Mouse (Mus musculus) midbrain, embryonic 13.5 days (tissue): ENCODE results near the gene Gm11042. TPM values are rescaled to one million over a fixed set of nuclear protein-coding genes. Genes with fewer than 3 reads are reported as not detected.

ENCODE experiments used
- ATAC-seq: fragments of 200-750 bp; cut with Nextera tagmentation; 2 replicates; pipeline ENCODE4 v1.8.0; 2017; ENCODE audit warnings: mild to moderate bottlenecking, moderate TSS enrichment, moderate library complexity
- H3K27ac ChIP-seq: fragments of 300-500 bp; sonication (generic); 2 replicates; pipeline ENCODE4 v1.5.1; 2015; ENCODE audit warnings: inconsistent platforms, mild to moderate bottlenecking, moderate library complexity
- H3K27me3 ChIP-seq: fragments of 300-500 bp; sonication (generic); 2 replicates; pipeline ENCODE4 v1.6.1; 2015; ENCODE audit warnings: mild to moderate bottlenecking, inconsistent platforms
- H3K36me3 ChIP-seq: fragments of 300-500 bp; sonication (generic); 2 replicates; pipeline ENCODE4 v1.6.1; 2015; ENCODE audit warnings: mild to moderate bottlenecking, inconsistent platforms
- H3K4me1 ChIP-seq: fragments of 300-500 bp; sonication (generic); replicated peaks from 2 replicates; pipeline ENCODE4 v1.6.1; 2015; ENCODE audit warnings: inconsistent platforms
- H3K4me2 ChIP-seq: fragments of 300-500 bp; sonication (generic); replicated peaks from 2 replicates; pipeline ENCODE4 v1.6.1; 2015; ENCODE audit warnings: moderate library complexity, mild to moderate bottlenecking, inconsistent platforms
- H3K4me3 ChIP-seq: fragments of 300-500 bp; sonication (generic); replicated peaks from 2 replicates; pipeline ENCODE4 v1.5.1; 2015; ENCODE audit warnings: mild to moderate bottlenecking, inconsistent platforms
- H3K9ac ChIP-seq: fragments of 300-500 bp; sonication (generic); replicated peaks from 2 replicates; pipeline ENCODE4 v1.6.1; 2015; ENCODE audit warnings: mild to moderate bottlenecking, inconsistent platforms
- H3K9me3 ChIP-seq: fragments of 300-500 bp; sonication (generic); 2 replicates; pipeline ENCODE4 v1.6.1; 2016; ENCODE audit warnings: mild to moderate bottlenecking, inconsistent platforms
- WGBS: fragments of 180-500 bp; shearing (Covaris S2); methylation state at CpG from one replicate; pipeline ENCODE4 v1.1.7; 2015; 5-methylcytosine and 5-hydroxymethylcytosine counted together
- polyA plus RNA-seq: library from polyadenylated mRNA; unstranded; fragments of >200 nt; fragmentation: Nextera tagmentation; extraction: Ambion mirVana; gene quantifications from 2 replicates; pipeline ENCODE4 v1.2.1, GENCODE M21; 2015

The Gm11042 gene
- polyA plus RNA-seq: not detected in 2 replicates

- no peaks in the 10 kb centered on the region for H3K36me3 ChIP-seq
- peak; percentile 80 for ATAC-seq
- H3K4me2 ChIP-seq: peak within 1 kb of the TSS; percentile 62
- H3K9ac ChIP-seq: peak within 1 kb of the TSS; percentile 67
- 0 out of 2 replicates have a peak, but pooled peaks cover 2% of the 10 kb centered on the region for H3K4me1 ChIP-seq
- H3K27me3 ChIP-seq: no peaks in the 10 kb centered on the region
- no peaks in the 10 kb centered on the region for H3K9me3 ChIP-seq
- H3K27ac ChIP-seq: peak within 1 kb of the TSS; percentile 89
- H3K4me3 ChIP-seq: peak within 1 kb of the TSS; percentile 48
- 27% methylated on average over 18 of the region's 18 CpGs for WGBS
These were observed at the start of gene Gm11042 for GRCm38 (mm10) chr12:74316344-74316973. Gene Gm11042 (minus strand): TSS chr12:74316394.

GRCm38 (mm10) chr12:74364477-74364876 lies 48.3 kb upstream of the Gm11042 start:
- Histone ChIP-seq H3K9me3 (no peaks in the 10 kb centered on the region), H3K9ac (no peak overlapping the region), H3K27ac (no peak overlapping the region), H3K4me2 (no peak overlapping the region), H3K27me3 (no peaks in the 10 kb centered on the region), H3K4me3 (no peak overlapping the region), H3K4me1 (0 out of 2 replicates have a peak, but pooled peaks cover 3% of the 10 kb centered on the region), H3K36me3 (no peaks in the 10 kb centered on the region)
- WGBS: 91% methylated on average over 7 of the region's 7 CpGs
- no peak for ATAC-seq

- Histone ChIP-seq H3K9me3 (no peaks in the 10 kb centered on the region), H3K9ac (no peak overlapping the region), H3K36me3 (no peaks in the 10 kb centered on the region), H3K27me3 (no peaks in the 10 kb centered on the region), H3K4me2 (no peak overlapping the region), H3K4me1 (0 out of 2 replicates have a peak, but pooled peaks cover 3% of the 10 kb centered on the region), H3K27ac (no peak overlapping the region), H3K4me3 (no peak overlapping the region)
- WGBS: 52% methylated on average over 6 of the region's 6 CpGs
- ATAC-seq: no peak
These were observed 46.9 kb upstream of the Gm11042 start for GRCm38 (mm10) chr12:74363076-74363475.

- Histone ChIP-seq H3K4me2 (no peak overlapping the region), H3K9ac (no peak overlapping the region), H3K4me3 (no peak overlapping the region), H3K36me3 (no peaks in the 10 kb centered on the region), H3K4me1 (0 out of 2 replicates have a peak, but pooled peaks cover 3% of the 10 kb centered on the region), H3K27ac (no peak overlapping the region), H3K9me3 (no peaks in the 10 kb centered on the region), H3K27me3 (no peaks in the 10 kb centered on the region)
- 92% methylated on average over 2 of the region's 2 CpGs for WGBS
- ATAC-seq: no peak
These were observed 46.3 kb upstream of the Gm11042 start for GRCm38 (mm10) chr12:74362453-74362852.

- H3K36me3 ChIP-seq: no peaks in the 10 kb centered on the region
- ATAC-seq: no peak
- 87% methylated on average over 5 of the region's 5 CpGs for WGBS
These were observed 43.6 kb upstream of the Gm11042 start for GRCm38 (mm10) chr12:74359791-74360190.

GRCm38 (mm10) chr12:74357806-74358205 lies 41.6 kb upstream of the Gm11042 start:
- no peaks in the 10 kb centered on the region for H3K4me1 ChIP-seq
- no peak overlapping the region for H3K27ac ChIP-seq
- no peak overlapping the region for H3K4me2 ChIP-seq
- H3K9me3 ChIP-seq: no peaks in the 10 kb centered on the region
- H3K36me3 ChIP-seq: no peaks in the 10 kb centered on the region
- 80% methylated on average over 6 of the region's 6 CpGs for WGBS
- ATAC-seq: no peak
- no peak overlapping the region for H3K9ac ChIP-seq
- no peak overlapping the region for H3K4me3 ChIP-seq
- no peaks in the 10 kb centered on the region for H3K27me3 ChIP-seq

More at GRCm38 (mm10) chr12:74359791-74360190, 43.6 kb upstream of the Gm11042 start:
- H3K27me3 ChIP-seq: no peaks in the 10 kb centered on the region
- H3K27ac ChIP-seq: no peak overlapping the region
- H3K4me3 ChIP-seq: no peak overlapping the region
- H3K9me3 ChIP-seq: no peaks in the 10 kb centered on the region
- 0 out of 2 replicates have a peak, but pooled peaks cover 3% of the 10 kb centered on the region for H3K4me1 ChIP-seq
- no peak overlapping the region for H3K9ac ChIP-seq
- no peak overlapping the region for H3K4me2 ChIP-seq

GRCm38 (mm10) chr12:74342720-74343119 lies 26.5 kb upstream of the Gm11042 start:
- WGBS: 94% methylated on average over 3 of the region's 3 CpGs
- ATAC-seq: no peak

GRCm38 (mm10) chr12:74340070-74340469 lies 23.9 kb upstream of the Gm11042 start:
- no peaks in the 10 kb centered on the region for H3K27me3 ChIP-seq
- WGBS: 89% methylated on average over 2 of the region's 2 CpGs
- H3K36me3 ChIP-seq: no peaks in the 10 kb centered on the region
- no peaks in the 10 kb centered on the region for H3K4me1 ChIP-seq
- no peak overlapping the region for H3K27ac ChIP-seq
- no peak overlapping the region for H3K9ac ChIP-seq
- no peaks in the 10 kb centered on the region for H3K9me3 ChIP-seq
- no peak for ATAC-seq
- no peak overlapping the region for H3K4me2 ChIP-seq
- no peak overlapping the region for H3K4me3 ChIP-seq

More at GRCm38 (mm10) chr12:74342720-74343119, 26.5 kb upstream of the Gm11042 start:
- Histone ChIP-seq H3K9me3 (no peaks in the 10 kb centered on the region), H3K9ac (no peak overlapping the region), H3K4me1 (no peaks in the 10 kb centered on the region), H3K4me3 (no peak overlapping the region), H3K4me2 (no peak overlapping the region), H3K36me3 (no peaks in the 10 kb centered on the region), H3K27ac (no peak overlapping the region), H3K27me3 (no peaks in the 10 kb centered on the region)

- no peak overlapping the region for H3K27ac ChIP-seq
- no peak overlapping the region for H3K9ac ChIP-seq
- H3K27me3 ChIP-seq: no peaks in the 10 kb centered on the region
- no peak overlapping the region for H3K4me2 ChIP-seq
- no peaks in the 10 kb centered on the region for H3K9me3 ChIP-seq
- WGBS: 82% methylated on average over 6 of the region's 6 CpGs
- 0 out of 2 replicates have a peak, but pooled peaks have one; percentile 4 for ATAC-seq
- H3K4me1 ChIP-seq: no peaks in the 10 kb centered on the region; the same call in 1 of the 2 replicates
- H3K4me3 ChIP-seq: no peak overlapping the region
- no peaks in the 10 kb centered on the region for H3K36me3 ChIP-seq
These were observed 17.5 kb upstream of the Gm11042 start for GRCm38 (mm10) chr12:74333706-74334105.

- no peaks in the 10 kb centered on the region for H3K9me3 ChIP-seq
- H3K9ac ChIP-seq: no peak overlapping the region
- peak; percentile 78 for ATAC-seq
- H3K4me1 ChIP-seq: no peaks in the 10 kb centered on the region; the same call in 1 of the 2 replicates
- H3K27ac ChIP-seq: no peak overlapping the region
- no peaks in the 10 kb centered on the region for H3K27me3 ChIP-seq
- H3K36me3 ChIP-seq: no peaks in the 10 kb centered on the region
- H3K4me3 ChIP-seq: no peak overlapping the region
- 18% methylated on average over 13 of the region's 13 CpGs for WGBS
- H3K4me2 ChIP-seq: no peak overlapping the region
These were observed 16.8 kb upstream of the Gm11042 start for GRCm38 (mm10) chr12:74333016-74333415.

- WGBS: 92% methylated on average over 6 of the region's 6 CpGs
- Histone ChIP-seq H3K4me1 (no peaks in the 10 kb centered on the region; the same call in 1 of the 2 replicates), H3K4me2 (no peak overlapping the region), H3K27ac (no peak overlapping the region), H3K9ac (no peak overlapping the region), H3K27me3 (no peaks in the 10 kb centered on the region), H3K4me3 (no peak overlapping the region), H3K36me3 (no peaks in the 10 kb centered on the region), H3K9me3 (no peaks in the 10 kb centered on the region)
- ATAC-seq: no peak
These were observed 13.6 kb upstream of the Gm11042 start for GRCm38 (mm10) chr12:74329759-74330158.

- H3K4me3 ChIP-seq: no peak overlapping the region
- no peaks in the 10 kb centered on the region for H3K36me3 ChIP-seq
- no peaks in the 10 kb centered on the region for H3K4me1 ChIP-seq
- H3K27ac ChIP-seq: no peak overlapping the region
- no peak overlapping the region for H3K9ac ChIP-seq
- no peak for ATAC-seq
- H3K27me3 ChIP-seq: no peaks in the 10 kb centered on the region
- WGBS: 90% methylated on average over 3 of the region's 3 CpGs
- no peak overlapping the region for H3K4me2 ChIP-seq
- no peaks in the 10 kb centered on the region for H3K9me3 ChIP-seq
These were observed 10.4 kb upstream of the Gm11042 start for GRCm38 (mm10) chr12:74326644-74327043.
